Mouse (Mus musculus) forebrain, embryonic 13.5 days (tissue): Measurements from ENCODE around the gene Tfap2c. TPM values are rescaled to one million over a fixed set of nuclear protein-coding genes. Genes with fewer than 3 reads are reported as not detected.

Experiments
- ATAC-seq: fragments of 200-750 bp; cut with Nextera tagmentation; 2 replicates; pipeline ENCODE4 v1.8.0; 2017
- H3K27ac ChIP-seq: fragments of 300-500 bp; sonication (generic); 2 replicates; pipeline ENCODE4 v1.5.1; 2015; ENCODE audit warnings: inconsistent platforms, mild to moderate bottlenecking, moderate library complexity
- H3K27me3 ChIP-seq: fragments of 300-500 bp; sonication (generic); 2 replicates; pipeline ENCODE4 v1.6.1; 2015; ENCODE audit warnings: mild to moderate bottlenecking, inconsistent platforms
- H3K36me3 ChIP-seq: fragments of 300-500 bp; sonication (generic); 2 replicates; pipeline ENCODE4 v1.6.1; 2015; ENCODE audit warnings: mild to moderate bottlenecking, inconsistent platforms; ENCODE audit not compliant: poor library complexity, severe bottlenecking
- H3K4me1 ChIP-seq: fragments of 300-500 bp; sonication (generic); 2 replicates; pipeline ENCODE4 v1.6.1; 2015; ENCODE audit warnings: inconsistent platforms
- H3K4me2 ChIP-seq: fragments of 300-500 bp; sonication (generic); 2 replicates; pipeline ENCODE4 v1.6.1; 2015; ENCODE audit warnings: inconsistent platforms, mild to moderate bottlenecking, moderate library complexity
- H3K4me3 ChIP-seq: fragments of 300-500 bp; sonication (generic); 2 replicates; pipeline ENCODE4 v1.5.1; 2015; ENCODE audit warnings: mild to moderate bottlenecking, inconsistent platforms
- H3K9ac ChIP-seq: fragments of 300-500 bp; sonication (generic); 2 replicates; pipeline ENCODE4 v1.6.1; 2015; ENCODE audit warnings: mild to moderate bottlenecking, inconsistent platforms
- H3K9me3 ChIP-seq: fragments of 300-500 bp; sonication (generic); replicated peaks from 2 replicates; pipeline ENCODE4 v1.6.1; 2016; ENCODE audit warnings: inconsistent platforms
- whole genome bisulfite sequencing: fragments of 180-500 bp; shearing (Covaris S2); methylation state at CpG from one replicate; pipeline ENCODE4 v1.1.7; 2015; 5-methylcytosine and 5-hydroxymethylcytosine counted together
- polyA plus RNA-seq: library from polyadenylated mRNA; unstranded; fragments of >200 nt; fragmentation: Nextera tagmentation; extraction: Ambion mirVana; gene quantifications from 2 replicates; pipeline ENCODE4 v1.2.1, GENCODE M21; 2015

Gene Tfap2c
- polyA plus RNA-seq, result 35.1 and 35.4 TPM in 2 replicates

- peak within 1 kb of the TSS; percentile 51; the same call in 1 of the 2 replicates for H3K27ac ChIP-seq
- H3K4me3 ChIP-seq, result peak within 1 kb of the TSS; percentile 59
- WGBS, result under 1% methylated on average over 64 of the region's 70 CpGs
- H3K36me3 ChIP-seq, result no peaks in the 10 kb centered on the region
- ATAC-seq, result peak; percentile 76
- H3K4me2 ChIP-seq, result peak within 1 kb of the TSS; percentile 77
- H3K9ac ChIP-seq, result peak within 1 kb of the TSS; percentile 77
- H3K4me1 ChIP-seq, result peaks cover 69% of the 10 kb centered on the region
- H3K9me3 ChIP-seq, result no peaks in the 10 kb centered on the region
- H3K27me3 ChIP-seq, result peaks cover 96% of the 10 kb centered on the region
Measured at GRCm38 (mm10) chr2:172549371-172550155, at the start of gene Tfap2c. Gene Tfap2c (plus strand): TSS chr2:172549593.

GRCm38 (mm10) chr2:172500752-172501316 lies 48.6 kb upstream of the Tfap2c start:
- WGBS, result 56% methylated on average over 7 of the region's 7 CpGs
- no peak overlapping the region for H3K4me2 ChIP-seq
- no peak for ATAC-seq
- no peak overlapping the region for H3K27ac ChIP-seq
- H3K4me1 ChIP-seq, result no peaks in the 10 kb centered on the region
- no peak overlapping the region for H3K4me3 ChIP-seq
- H3K9ac ChIP-seq, result no peak overlapping the region
- H3K36me3 ChIP-seq, result no peaks in the 10 kb centered on the region
- no peaks in the 10 kb centered on the region for H3K27me3 ChIP-seq
- no peaks in the 10 kb centered on the region for H3K9me3 ChIP-seq

GRCm38 (mm10) chr2:172501341-172501740 lies 48.1 kb upstream of the Tfap2c start:
- 1% methylated on average over 4 of the region's 4 CpGs for whole genome bisulfite sequencing
- H3K27me3 ChIP-seq, result no peaks in the 10 kb centered on the region
- H3K27ac ChIP-seq, result no peak overlapping the region
- no peaks in the 10 kb centered on the region for H3K36me3 ChIP-seq
- H3K9ac ChIP-seq, result no peak overlapping the region
- H3K4me1 ChIP-seq, result no peaks in the 10 kb centered on the region
- ATAC-seq, result peak; percentile 21; the same call in 1 of the 2 replicates
- no peak overlapping the region for H3K4me3 ChIP-seq
- H3K9me3 ChIP-seq, result no peaks in the 10 kb centered on the region
- H3K4me2 ChIP-seq, result no peak overlapping the region

DNA sequence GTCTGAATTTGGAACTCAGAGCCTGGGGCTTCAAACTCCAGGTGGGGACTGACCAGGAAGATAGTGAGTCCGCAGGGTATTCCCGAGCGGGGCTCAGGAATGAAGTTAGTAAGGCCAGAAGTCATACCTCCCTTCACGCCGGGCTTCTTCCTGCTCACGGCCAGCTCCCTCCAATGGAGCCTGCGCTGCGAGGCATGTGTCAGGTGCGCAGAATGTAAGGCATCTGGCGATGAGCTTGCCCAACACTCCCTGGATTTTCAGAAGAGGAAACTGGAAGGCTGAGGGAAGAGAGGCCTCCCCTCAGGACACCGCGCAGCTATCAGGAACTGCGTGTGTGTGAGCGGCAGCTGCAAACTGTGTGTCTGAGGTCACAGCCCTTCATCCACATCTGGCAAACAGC lies 47.2 kb upstream of the Tfap2c start:
- no peak overlapping the region for H3K27ac ChIP-seq
- no peaks in the 10 kb centered on the region for H3K27me3 ChIP-seq
- no peaks in the 10 kb centered on the region for H3K9me3 ChIP-seq
- no peaks in the 10 kb centered on the region for H3K36me3 ChIP-seq
- WGBS, result 79% methylated on average over 14 of the region's 14 CpGs
- no peak overlapping the region for H3K4me2 ChIP-seq
- no peak for ATAC-seq
- no peak overlapping the region for H3K4me3 ChIP-seq
- no peaks in the 10 kb centered on the region for H3K4me1 ChIP-seq
- no peak overlapping the region for H3K9ac ChIP-seq

DNA sequence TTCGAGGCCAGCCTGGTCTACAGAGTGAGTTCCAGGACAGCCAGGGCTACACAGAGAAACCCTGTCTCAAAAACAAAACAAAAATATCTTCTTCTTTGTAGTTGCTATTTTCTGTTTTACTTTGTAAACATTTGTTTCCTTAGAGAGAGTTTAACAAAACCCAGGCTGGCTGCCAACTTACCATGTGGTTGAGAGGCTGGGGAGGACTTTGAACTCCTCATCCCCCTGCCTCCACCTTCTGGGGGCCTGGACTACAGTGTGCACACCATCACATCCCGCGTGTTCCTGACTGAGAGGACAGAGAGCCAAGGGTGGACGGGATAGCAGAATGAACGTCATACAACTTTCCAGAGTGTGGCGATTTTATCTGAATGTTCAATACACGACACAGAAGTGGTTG lies 43.3 kb upstream of the Tfap2c start:
- Histone ChIP-seq H3K4me2 (no peak overlapping the region), H3K36me3 (no peaks in the 10 kb centered on the region), H3K4me1 (no peaks in the 10 kb centered on the region), H3K27me3 (no peaks in the 10 kb centered on the region), H3K27ac (no peak overlapping the region), H3K9me3 (no peaks in the 10 kb centered on the region), H3K4me3 (no peak overlapping the region), H3K9ac (no peak overlapping the region)
- WGBS, result 84% methylated on average over 7 of the region's 7 CpGs
- no peak for ATAC-seq

GRCm38 (mm10) chr2:172510056-172510712 lies 39.2 kb upstream of the Tfap2c start:
- no peaks in the 10 kb centered on the region for H3K9me3 ChIP-seq
- H3K4me2 ChIP-seq, result no peak overlapping the region
- ATAC-seq, result no peak
- no peaks in the 10 kb centered on the region for H3K4me1 ChIP-seq
- H3K36me3 ChIP-seq, result no peaks in the 10 kb centered on the region
- WGBS, result 92% methylated on average over 15 of the region's 15 CpGs
- no peaks in the 10 kb centered on the region; the same call in 1 of the 2 replicates for H3K27me3 ChIP-seq
- H3K4me3 ChIP-seq, result no peak overlapping the region
- no peak overlapping the region for H3K9ac ChIP-seq
- no peak overlapping the region for H3K27ac ChIP-seq

DNA sequence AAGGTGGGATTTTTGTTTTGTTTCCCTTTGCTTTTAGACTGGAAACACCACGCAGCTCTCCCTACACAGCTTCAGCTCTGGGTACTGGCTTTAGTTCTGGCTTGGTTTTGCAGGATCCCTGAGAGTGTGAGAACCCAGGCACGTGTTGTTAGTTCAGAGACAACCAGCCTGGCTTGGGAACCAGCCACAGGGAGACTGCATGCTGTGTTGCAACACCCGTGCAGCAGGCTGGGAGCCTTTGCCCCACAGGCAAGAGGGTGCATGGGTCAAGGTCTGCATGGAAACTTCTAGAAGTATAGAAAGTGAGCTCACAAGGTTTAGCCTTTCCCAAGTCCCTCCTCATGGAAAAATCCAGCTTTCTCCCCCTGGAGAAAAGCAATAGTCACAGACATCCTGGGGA lies 38.5 kb upstream of the Tfap2c start:
- ATAC-seq, result no peak
- Histone ChIP-seq H3K27ac (no peak overlapping the region), H3K4me3 (no peak overlapping the region), H3K4me1 (no peaks in the 10 kb centered on the region), H3K36me3 (no peaks in the 10 kb centered on the region), H3K27me3 (no peaks in the 10 kb centered on the region; the same call in 1 of the 2 replicates), H3K4me2 (no peak overlapping the region), H3K9me3 (no peaks in the 10 kb centered on the region), H3K9ac (no peak overlapping the region)
- 65% methylated on average over 3 of the region's 3 CpGs for WGBS

- Histone ChIP-seq H3K27me3 (peaks cover 3% of the 10 kb centered on the region; the same call in 1 of the 2 replicates), H3K4me3 (no peak overlapping the region), H3K27ac (no peak overlapping the region), H3K9me3 (no peaks in the 10 kb centered on the region), H3K4me1 (no peaks in the 10 kb centered on the region), H3K9ac (no peak overlapping the region), H3K4me2 (no peak overlapping the region), H3K36me3 (no peaks in the 10 kb centered on the region)
- 27% methylated on average over 11 of the region's 11 CpGs for WGBS
- no peak for ATAC-seq
Measured at GRCm38 (mm10) chr2:172516407-172516992, 32.9 kb upstream of the Tfap2c start.

GRCm38 (mm10) chr2:172520616-172521371 lies 28.6 kb upstream of the Tfap2c start:
- H3K27ac ChIP-seq, result no peak overlapping the region
- no peak overlapping the region for H3K4me2 ChIP-seq
- H3K9ac ChIP-seq, result no peak overlapping the region
- H3K9me3 ChIP-seq, result no peaks in the 10 kb centered on the region
- H3K36me3 ChIP-seq, result no peaks in the 10 kb centered on the region
- WGBS, result 86% methylated on average over 9 of the region's 9 CpGs
- H3K27me3 ChIP-seq, result 0 out of 2 replicates have a peak, but pooled peaks cover 3% of the 10 kb centered on the region
- H3K4me3 ChIP-seq, result no peak overlapping the region
- no peak for ATAC-seq
- no peaks in the 10 kb centered on the region for H3K4me1 ChIP-seq

DNA sequence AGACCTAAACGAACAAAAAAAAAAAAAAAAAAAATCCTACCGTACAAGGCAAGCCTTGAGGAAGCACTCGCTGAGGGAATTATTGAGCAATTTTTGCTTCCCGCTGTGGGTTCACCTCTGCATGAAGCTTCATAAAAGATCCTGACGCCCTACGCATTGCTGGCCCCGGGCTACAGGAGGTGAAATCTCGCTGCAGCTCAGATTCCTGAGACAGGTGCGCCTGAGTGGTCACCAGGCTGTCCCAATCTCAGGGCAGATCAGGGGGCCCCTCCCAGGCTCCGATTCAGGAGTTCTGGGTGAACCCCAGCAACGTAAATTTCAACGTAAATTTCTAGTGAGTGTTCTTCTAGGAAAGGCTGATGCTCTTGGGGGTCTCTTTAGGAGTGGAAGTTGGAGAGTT lies 26.9 kb upstream of the Tfap2c start:
- WGBS, result 86% methylated on average over 12 of the region's 12 CpGs
- no peak for ATAC-seq
- no peaks in the 10 kb centered on the region for H3K36me3 ChIP-seq
- no peaks in the 10 kb centered on the region for H3K27me3 ChIP-seq
- no peaks in the 10 kb centered on the region for H3K9me3 ChIP-seq
- H3K27ac ChIP-seq, result no peak overlapping the region
- H3K4me1 ChIP-seq, result no peaks in the 10 kb centered on the region
- H3K4me2 ChIP-seq, result no peak overlapping the region
- no peak overlapping the region for H3K4me3 ChIP-seq
- H3K9ac ChIP-seq, result no peak overlapping the region

DNA sequence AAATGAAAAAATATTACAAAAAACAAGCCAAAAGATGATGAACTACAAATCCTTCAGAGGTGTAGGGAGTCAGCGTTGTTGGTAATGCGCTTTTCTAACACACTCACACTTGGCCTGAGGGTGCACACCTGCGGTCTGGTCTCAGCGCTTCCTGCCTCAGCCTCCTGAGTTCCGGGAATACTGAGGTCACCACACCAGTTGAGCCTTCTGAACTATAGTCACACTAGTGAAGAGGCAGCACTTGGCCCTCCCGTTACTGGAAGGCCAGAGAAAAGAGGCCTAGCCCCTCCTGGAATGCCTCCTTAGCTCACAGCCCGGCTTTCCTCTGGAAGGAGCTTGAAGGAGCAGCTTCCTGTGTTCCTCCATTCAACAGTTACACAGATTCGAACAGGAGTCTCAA lies 22.2 kb upstream of the Tfap2c start:
- no peaks in the 10 kb centered on the region for H3K27me3 ChIP-seq
- H3K4me1 ChIP-seq, result no peaks in the 10 kb centered on the region
- no peaks in the 10 kb centered on the region for H3K36me3 ChIP-seq
- H3K9me3 ChIP-seq, result no peaks in the 10 kb centered on the region
- no peak overlapping the region for H3K9ac ChIP-seq
- H3K4me2 ChIP-seq, result no peak overlapping the region
- no peak overlapping the region for H3K27ac ChIP-seq
- no peak for ATAC-seq
- WGBS, result 88% methylated on average over 8 of the region's 8 CpGs
- H3K4me3 ChIP-seq, result no peak overlapping the region
